Mouse (Mus musculus): Measurements from ENCODE around the gene Plxnd1. TPM values are rescaled to one million over a fixed set of nuclear protein-coding genes. Genes with fewer than 3 reads are reported as not detected.

The Plxnd1 gene
- 8.4 and 8.5 TPM in 2 replicates for polyA plus RNA-seq (2015; fragmentation: Nextera tagmentation; extraction: Ambion mirVana)

GRCm38 (mm10) chr6:115994877-115995520, at the start of gene Plxnd1:
Gene Plxnd1, minus strand, starts transcription at chr6:115995005.

GRCm38 (mm10) chr6:115944638-115945037, 50.2 kb downstream of the Plxnd1 start, which contains the start of gene H1foo:
Gene H1foo, plus strand, starts transcription at chr6:115944938.

GRCm38 (mm10) chr6:115931639-115932038, 63.2 kb downstream of the Plxnd1 start, which contains the start of gene Rho:
Gene Rho, plus strand, starts transcription at chr6:115931748.

Other genes with a start within 250 kb of the Plxnd1 start
- gene Tmem40, start 232.6 kb downstream of the Plxnd1 start, polyA plus RNA-seq (2015; fragmentation: Nextera tagmentation; extraction: Ambion mirVana) = 30.7 and 33.4 TPM in 2 replicates
- 3.6 and 3.7 TPM in 2 replicates for gene Cand2, start 220.5 kb downstream of the Plxnd1 start, polyA plus RNA-seq (2015; fragmentation: Nextera tagmentation; extraction: Ambion mirVana)
- gene Rpl32, start 186.3 kb downstream of the Plxnd1 start, polyA plus RNA-seq (2015; fragmentation: Nextera tagmentation; extraction: Ambion mirVana) = 1,823 and 1,855 TPM in 2 replicates
- 0.11 and 0.24 TPM in 2 replicates for gene Efcab12, start 156.6 kb downstream of the Plxnd1 start, polyA plus RNA-seq (2015; fragmentation: Nextera tagmentation; extraction: Ambion mirVana)
- 4.1 and 4.3 TPM in 2 replicates for gene Mbd4, start 141.6 kb downstream of the Plxnd1 start, polyA plus RNA-seq (2015; fragmentation: Nextera tagmentation; extraction: Ambion mirVana)
- gene Ift122, start 141.5 kb downstream of the Plxnd1 start, polyA plus RNA-seq (2015; fragmentation: Nextera tagmentation; extraction: Ambion mirVana) = 5.2 and 6.2 TPM in 2 replicates
- 0.10 TPM in 1 of 2 replicates, not detected in the other for gene Rho, start 63.3 kb downstream of the Plxnd1 start, polyA plus RNA-seq (2015; fragmentation: Nextera tagmentation; extraction: Ambion mirVana)
- not detected in 2 replicates for gene H1foo, start 50.1 kb downstream of the Plxnd1 start, polyA plus RNA-seq (2015; fragmentation: Nextera tagmentation; extraction: Ambion mirVana)
- gene Tmcc1, start 198.5 kb upstream of the Plxnd1 start, polyA plus RNA-seq (2015; fragmentation: Nextera tagmentation; extraction: Ambion mirVana) = 8.8 and 10.0 TPM in 2 replicates
- 22.2 and 23.6 TPM in 2 replicates for gene Washc2, start 213.0 kb upstream of the Plxnd1 start, polyA plus RNA-seq (2015; fragmentation: Nextera tagmentation; extraction: Ambion mirVana)